Mouse (Mus musculus) inflammation-experienced regulatory T-cells, adult 6 months (primary cell): ENCODE data around the gene Nxn. TPM values are rescaled to one million over a fixed set of nuclear protein-coding genes. Genes with fewer than 3 reads are reported as not detected.
A peak's percentile ranks its signal among the peaks of the same experiment; 100 is the strongest.

Source experiments
- ATAC-seq: one replicate; pipeline ENCODE4 v1.8.0; 2017
- polyA plus RNA-seq, 3 experiments: library from polyadenylated mRNA; unstranded; fragments of 100-300 nt; shearing (Covaris generic); gene quantifications; one replicate each; pipeline ENCODE4 v1.2.1; 2017

Gene Nxn
- polyA plus RNA-seq = 1 to 10 TPM; 1.1 to 2.0 (median 1.6) TPM

- ATAC-seq = peak; percentile 80
Observed at GRCm38 (mm10) chr11:76398798-76399586, at the start of gene Nxn. Gene Nxn (minus strand): TSS chr11:76399140.

- ATAC-seq = no peak
Observed at GRCm38 (mm10) chr11:76446251-76446650, 47.3 kb upstream of the Nxn start.

- ATAC-seq = no peak
Observed at GRCm38 (mm10) chr11:76445459-76445858, 46.5 kb upstream of the Nxn start.

- ATAC-seq = no peak
Observed at GRCm38 (mm10) chr11:76439666-76440065, 40.7 kb upstream of the Nxn start.

GRCm38 (mm10) chr11:76436864-76437437, 38.0 kb upstream of the Nxn start:
- ATAC-seq = no peak

- no peak for ATAC-seq
Observed at GRCm38 (mm10) chr11:76436009-76436408, 37.1 kb upstream of the Nxn start.

- no peak for ATAC-seq
Observed at GRCm38 (mm10) chr11:76429966-76430631, 31.2 kb upstream of the Nxn start.

GRCm38 (mm10) chr11:76429556-76429955, 30.6 kb upstream of the Nxn start:
- ATAC-seq = no peak

GRCm38 (mm10) chr11:76429046-76429445, 30.1 kb upstream of the Nxn start:
- ATAC-seq = no peak

GRCm38 (mm10) chr11:76427781-76428180, 28.8 kb upstream of the Nxn start:
- ATAC-seq = no peak

- ATAC-seq = no peak
Observed at GRCm38 (mm10) chr11:76425749-76426148, 26.8 kb upstream of the Nxn start.

- no peak for ATAC-seq
Observed at GRCm38 (mm10) chr11:76420896-76421295, 22.0 kb upstream of the Nxn start.

GRCm38 (mm10) chr11:76419179-76419578, 20.2 kb upstream of the Nxn start:
- ATAC-seq = no peak

- no peak for ATAC-seq
Observed at GRCm38 (mm10) chr11:76418423-76418822, 19.5 kb upstream of the Nxn start.

GRCm38 (mm10) chr11:76415985-76416384, 17.0 kb upstream of the Nxn start:
- no peak for ATAC-seq

- no peak for ATAC-seq
Observed at GRCm38 (mm10) chr11:76415001-76415400, 16.1 kb upstream of the Nxn start.

GRCm38 (mm10) chr11:76413202-76413601, 14.3 kb upstream of the Nxn start:
- no peak for ATAC-seq

- ATAC-seq = no peak
Observed at GRCm38 (mm10) chr11:76410826-76411225, 11.9 kb upstream of the Nxn start.

GRCm38 (mm10) chr11:76406702-76407583, 8.0 kb upstream of the Nxn start, which contains the start of gene Timm22:
Gene Timm22 (plus strand): TSS chr11:76406952.
- ATAC-seq = peak; percentile 99

GRCm38 (mm10) chr11:76405626-76406264, 6.8 kb upstream of the Nxn start:
- ATAC-seq = no peak

- ATAC-seq = no peak
Observed at GRCm38 (mm10) chr11:76405113-76405512, 6.2 kb upstream of the Nxn start.

GRCm38 (mm10) chr11:76401398-76401797, 2.5 kb upstream of the Nxn start:
- ATAC-seq = no peak
